Mouse (Mus musculus) cerebellum, adult 2 months (tissue): Measurements from ENCODE around the gene Vgll4. TPM values are rescaled to one million over a fixed set of nuclear protein-coding genes. Genes with fewer than 3 reads are reported as not detected.
"Not testable (repeated sequence)": the region's sequence is repeated elsewhere in the genome, so short reads cannot be mapped to it uniquely, and the experiment has no call there.

ENCODE experiments used
- DNase-seq, 2 experiments: peaks; one replicate each; pipeline ENCODE4 v3.0.0; 2021
- H3K27ac ChIP-seq: fragments of 200-500 bp; 2 replicates; pipeline ENCODE4 v1.5.1; 2012; ENCODE audit warnings: low read length, control low read depth, inconsistent platforms; ENCODE audit not compliant: insufficient read depth
- H3K27me3 ChIP-seq: fragments of 200-500 bp; 2 replicates; pipeline ENCODE4 v1.6.1; 2012; ENCODE audit warnings: inconsistent platforms, mild to moderate bottlenecking, low read length, moderate library complexity; ENCODE audit not compliant: control insufficient read depth, insufficient read depth
- H3K4me1 ChIP-seq: fragments of 200-500 bp; 2 replicates; pipeline ENCODE4 v1.6.1; 2011; ENCODE audit warnings: low read length; ENCODE audit not compliant: control insufficient read depth, insufficient read depth
- H3K4me3 ChIP-seq: fragments of 200-500 bp; replicated peaks from 2 replicates; pipeline ENCODE3; 2011; ENCODE audit warnings: mild to moderate bottlenecking, low read depth, low read length, control low read depth; ENCODE audit not compliant: insufficient read depth
- CTCF ChIP-seq: fragments of 200-500 bp; IDR thresholded peaks from 2 replicates; pipeline ENCODE4 v1.5.1; 2011; ENCODE audit warnings: low read depth, mild to moderate bottlenecking, control low read depth, low read length, moderate library complexity, borderline replicate concordance; ENCODE audit not compliant: insufficient read depth
- POLR2A ChIP-seq: fragments of 200-500 bp; IDR thresholded peaks from 2 replicates; pipeline ENCODE4 v1.6.1; 2011; ENCODE audit warnings: low read length, control low read depth, borderline replicate concordance; ENCODE audit not compliant: insufficient read depth
- WGBS: fragments of 180-500 bp; shearing (Covaris S2); methylation state at CpG from one replicate; pipeline ENCODE4 v1.1.7; 2018; 5-methylcytosine and 5-hydroxymethylcytosine counted together
- polyA plus RNA-seq: library from polyadenylated mRNA; depleted of rRNA; stranded (reverse); fragments of >200 nt; gene quantifications from 2 replicates; pipeline ENCODE4 v1.2.3, GENCODE M21; 2012

Vgll4 gene
- polyA plus RNA-seq, 1 experiment: 23.9 TPM

DNA sequence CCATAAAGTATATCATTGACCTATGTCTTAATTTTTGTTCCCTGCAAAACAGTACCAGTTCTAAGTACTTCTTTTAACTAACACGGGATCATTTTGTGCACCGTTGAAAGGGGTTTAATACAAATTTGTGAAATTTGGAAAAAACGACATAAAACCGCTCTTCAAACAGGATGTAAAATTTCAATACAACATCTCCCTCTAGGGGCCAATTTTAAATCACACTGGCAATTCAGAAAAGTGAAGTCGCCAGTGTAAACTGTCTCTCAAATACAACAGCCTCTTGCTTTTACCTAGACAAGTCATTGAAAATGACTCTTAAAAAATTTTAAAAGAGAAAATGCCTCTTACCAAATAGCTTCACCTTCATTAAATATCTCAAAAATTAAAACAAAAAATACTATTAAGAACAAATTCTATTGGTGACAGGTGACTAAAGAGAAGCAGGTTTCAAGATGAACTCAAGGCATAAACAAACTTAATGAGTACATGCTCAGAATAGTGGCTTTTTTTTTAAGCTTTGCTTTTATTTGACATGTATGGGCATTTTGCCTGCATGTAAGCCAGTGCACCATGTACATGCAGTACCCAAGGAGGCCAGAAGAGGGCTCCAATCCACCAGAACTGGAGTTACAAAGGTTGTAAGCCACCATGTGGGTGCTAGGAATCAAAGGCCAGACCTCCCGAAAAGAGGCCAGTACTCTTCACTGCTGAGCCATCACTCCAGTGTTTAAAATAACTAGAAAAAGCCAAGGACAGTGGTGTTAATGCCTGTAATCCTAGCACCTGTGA is 43.2 kb downstream of the Vgll4 start:
- H3K27ac ChIP-seq: no peak overlapping the region
- H3K27me3 ChIP-seq: no peaks in the 10 kb centered on the region
- peaks cover 19% of the 10 kb centered on the region for H3K4me1 ChIP-seq
- TF ChIP-seq POLR2A (no peak), CTCF (peak; percentile 44; the same call in 1 of the 2 replicates)
- WGBS: 18% methylated on average over 6 of the region's 6 CpGs
- no peak overlapping the region for H3K4me3 ChIP-seq
- DNase-seq: peak; percentile 44 to 46

DNA sequence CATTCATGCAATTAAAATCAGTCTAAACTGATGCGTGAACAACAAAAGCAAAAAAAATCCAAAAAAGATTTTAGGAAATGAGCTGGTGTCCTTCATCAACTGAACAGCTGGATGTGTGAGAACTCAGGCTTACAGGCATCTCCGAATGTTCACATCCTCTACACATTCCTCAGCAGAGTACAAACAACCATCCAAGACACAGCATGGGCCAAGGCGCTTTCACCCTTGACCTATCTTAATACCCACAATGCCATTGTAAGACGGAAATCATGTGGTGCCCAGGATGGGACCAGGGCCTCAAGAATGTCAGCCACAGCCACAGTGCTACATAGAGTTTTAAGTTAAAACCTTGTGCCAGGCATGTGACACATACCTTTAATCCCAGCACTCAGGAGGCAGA is 44.6 kb downstream of the Vgll4 start:
- 93% methylated on average over 4 of the region's 4 CpGs for WGBS
- DNase-seq: no peak
- TF ChIP-seq POLR2A (no peak), CTCF (no peak)
- no peak overlapping the region for H3K4me3 ChIP-seq
- no peak overlapping the region for H3K27ac ChIP-seq
- H3K4me1 ChIP-seq: peaks cover 8% of the 10 kb centered on the region; the same call in 1 of the 2 replicates
- no peaks in the 10 kb centered on the region for H3K27me3 ChIP-seq

DNA sequence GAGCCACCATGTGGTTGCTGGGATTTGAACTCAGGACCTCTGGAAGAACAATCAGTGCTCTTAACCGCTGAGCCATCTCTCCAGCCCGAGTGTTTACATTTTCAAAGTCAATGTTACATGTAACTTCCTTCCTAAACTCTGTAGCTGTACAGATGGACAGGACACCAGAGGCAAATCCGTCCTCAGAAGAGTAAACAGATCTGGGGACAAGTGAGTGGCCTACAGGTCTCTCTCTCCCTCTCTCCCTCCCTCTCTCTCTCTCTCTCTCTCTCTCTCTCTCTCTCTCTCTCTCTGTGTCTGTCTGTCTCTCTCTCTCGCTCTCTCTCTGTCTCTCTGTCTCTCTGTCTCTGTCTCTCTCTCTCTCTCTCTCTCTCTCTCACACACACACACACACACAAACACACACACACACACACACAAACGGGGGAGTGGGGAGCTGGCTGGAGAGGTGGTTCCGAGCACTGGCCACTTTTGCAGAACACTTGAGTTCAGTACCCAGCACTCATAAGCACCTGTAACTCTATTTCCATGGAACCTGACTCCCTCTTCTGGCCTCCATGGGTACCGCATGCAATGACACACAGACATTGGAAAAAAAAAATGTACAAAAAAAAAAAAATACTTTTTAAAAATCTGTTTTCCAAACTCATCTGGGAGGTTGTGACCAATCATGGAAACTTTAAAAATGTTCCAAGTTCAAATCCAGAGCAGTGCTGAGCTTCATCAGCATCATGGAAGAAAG is 47.3 kb downstream of the Vgll4 start:
- not testable (repeated sequence) for H3K4me1 ChIP-seq, H3K27ac ChIP-seq, H3K27me3 ChIP-seq, DNase-seq, H3K4me3 ChIP-seq
- TF ChIP-seq CTCF: peak; percentile 43; the same call in 1 of the 2 replicates
- WGBS: 89% methylated on average over 7 of the region's 7 CpGs

DNA sequence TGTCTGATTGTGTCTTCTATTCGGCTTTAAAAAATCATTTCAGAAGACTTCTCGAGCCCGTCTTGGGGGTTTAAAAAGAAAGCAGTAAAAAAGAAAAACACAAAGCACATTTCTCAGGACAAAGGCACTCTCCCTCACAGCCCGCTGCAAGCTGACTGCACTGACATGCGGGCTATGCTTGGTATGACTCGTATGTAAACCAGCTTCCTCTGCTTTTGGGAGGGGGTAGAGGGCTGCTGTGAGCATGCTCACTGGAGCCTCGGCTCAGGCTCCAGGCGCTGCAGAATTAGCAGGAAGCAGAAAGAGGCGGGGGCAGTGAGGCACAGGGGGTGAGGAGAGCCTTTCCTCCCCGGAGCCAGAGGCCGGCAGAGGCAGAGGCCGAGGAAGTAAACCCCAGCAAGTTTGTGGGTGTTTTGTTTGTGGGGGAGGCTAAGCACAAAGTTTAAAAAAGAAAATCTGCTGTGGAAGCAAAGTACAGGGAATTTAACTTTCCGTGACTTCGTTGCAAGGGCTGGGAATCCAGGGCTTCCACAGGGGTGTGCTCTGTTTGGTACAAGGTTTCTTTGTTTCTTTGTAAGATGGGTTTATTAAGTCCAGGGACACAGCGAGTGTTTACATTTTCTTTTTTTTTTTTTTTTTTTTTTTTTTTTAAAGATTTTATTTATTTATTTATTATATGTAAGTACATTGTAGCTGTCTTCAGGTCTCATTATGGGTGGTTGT is 48.0 kb downstream of the Vgll4 start:
- no peaks in the 10 kb centered on the region; the same call in 1 of the 2 replicates for H3K4me1 ChIP-seq
- H3K27ac ChIP-seq: no peak overlapping the region
- no peaks in the 10 kb centered on the region for H3K27me3 ChIP-seq
- peak in 1 of 2 experiments; percentile 47 for DNase-seq
- peak overlapping the region; percentile 57 for H3K4me3 ChIP-seq
- TF ChIP-seq CTCF: no peak
- no peak for TF ChIP-seq POLR2A
- WGBS: 22% methylated on average over 15 of the region's 15 CpGs

DNA sequence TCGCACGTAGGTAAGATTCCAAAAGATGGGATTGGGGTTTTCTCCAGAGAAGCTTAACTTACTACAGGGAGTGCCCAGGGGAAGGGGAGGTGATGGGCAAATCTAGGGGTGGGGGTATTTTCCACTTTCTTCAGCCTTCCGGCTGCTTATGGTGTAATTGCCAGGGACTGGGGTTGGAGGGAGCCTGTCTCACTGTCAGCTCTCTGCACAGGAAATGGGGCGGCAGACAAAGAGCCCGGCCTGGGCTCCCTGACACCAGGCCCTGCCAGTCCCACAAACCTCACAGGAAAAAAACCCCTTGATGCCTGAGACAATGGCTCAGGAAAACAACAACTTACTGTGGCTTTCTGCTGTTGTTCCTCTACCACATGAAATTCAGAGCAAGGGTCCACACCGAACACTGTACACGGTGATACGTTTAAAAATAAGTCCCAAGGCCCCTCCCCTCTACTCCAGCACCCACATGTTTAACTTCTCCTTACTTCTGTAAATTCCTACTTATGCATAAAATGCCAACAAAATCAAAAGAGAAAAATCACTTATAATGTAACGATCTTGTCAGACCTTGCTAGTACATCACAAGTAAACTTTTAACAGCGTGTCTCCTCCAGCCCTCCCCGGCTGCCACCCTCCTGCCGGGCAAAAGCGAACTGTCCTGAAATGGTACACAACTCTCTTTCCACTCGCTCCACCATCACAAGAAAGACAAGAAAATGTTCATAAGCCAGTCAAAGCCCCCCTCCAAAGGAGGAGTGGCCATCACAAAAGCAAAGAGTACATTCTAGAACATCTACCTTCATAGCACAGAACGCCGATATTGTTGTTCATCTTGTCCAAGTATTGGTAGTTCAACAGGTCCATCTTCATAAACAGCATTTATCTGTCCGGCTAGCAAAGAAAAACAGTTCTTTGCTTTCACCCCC is 49.0 kb downstream of the Vgll4 start:
- Histone ChIP-seq H3K27ac (peak overlapping the region; percentile 23; the same call in 1 of the 2 replicates), H3K4me3 (peak overlapping the region; percentile 35), H3K4me1 (no peaks in the 10 kb centered on the region; the same call in 1 of the 2 replicates), H3K27me3 (no peaks in the 10 kb centered on the region)
- WGBS: 62% methylated on average over 17 of the region's 17 CpGs
- no peak for TF ChIP-seq CTCF
- TF ChIP-seq POLR2A: no peak
- no peak for DNase-seq

DNA sequence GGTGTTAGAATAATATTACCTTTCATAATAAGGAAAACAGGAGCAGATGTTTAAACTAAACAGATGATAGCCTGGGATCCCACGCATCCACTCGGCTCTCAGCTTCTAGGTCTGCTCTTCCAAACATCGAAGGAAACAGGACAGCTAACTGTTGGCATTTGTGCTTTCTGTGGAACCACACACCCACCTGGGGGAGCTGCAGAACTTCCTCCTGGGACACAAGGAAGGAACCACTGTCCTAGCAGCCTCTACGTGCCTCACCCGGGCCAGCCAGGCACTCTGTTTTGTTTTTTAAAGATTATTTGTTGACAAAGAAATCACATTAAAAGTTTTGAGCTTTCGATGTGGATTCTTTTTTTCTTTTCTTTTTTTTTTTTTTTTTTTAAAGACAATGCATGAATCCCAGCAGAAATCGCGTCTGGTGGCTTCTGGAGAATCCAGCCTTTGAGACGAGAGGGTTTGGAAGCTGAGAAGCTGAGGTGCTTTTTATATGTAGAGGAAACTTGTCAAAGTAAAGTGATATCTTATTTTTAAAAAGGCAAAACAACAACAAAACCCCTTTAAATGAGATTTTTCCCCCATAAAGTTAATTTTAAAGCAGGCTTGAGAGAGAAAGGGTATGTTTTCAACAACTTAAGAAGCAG is 50.0 kb downstream of the Vgll4 start:
- H3K27me3 ChIP-seq: no peaks in the 10 kb centered on the region
- H3K4me1 ChIP-seq: no peaks in the 10 kb centered on the region; the same call in 1 of the 2 replicates
- DNase-seq: no peak
- no peak overlapping the region for H3K4me3 ChIP-seq
- WGBS: 68% methylated on average over 9 of the region's 9 CpGs
- no peak overlapping the region for H3K27ac ChIP-seq
- TF ChIP-seq POLR2A (no peak), CTCF (no peak)
